Mouse (Mus musculus) CH12.LX (cell line): ENCODE measurements around the gene Tradd. TPM values are rescaled to one million over a fixed set of nuclear protein-coding genes. Genes with fewer than 3 reads are reported as not detected.

Experiments used
- DNase-seq: peaks from one replicate; pipeline ENCODE4 v3.0.0-alpha.2; 2013; ENCODE audit errors: extremely low read depth
- H3K27ac ChIP-seq: 2 replicates; pipeline ENCODE4 v1.5.1; 2012; ENCODE audit warnings: low read depth, mild to moderate bottlenecking, control low read depth, moderate library complexity; ENCODE audit not compliant: insufficient read depth
- H3K27me3 ChIP-seq: replicated peaks from 2 replicates; pipeline ENCODE3; 2012; ENCODE audit warnings: inconsistent platforms
- H3K36me3 ChIP-seq, 2 experiments: replicated peaks in 1 of 2; 2 replicates each; pipeline versions ENCODE3 to v1.6.1; 2012; ENCODE audit warnings: inconsistent platforms in 1 of 2, low read length in 1 of 2, mild to moderate bottlenecking in 1 of 2, mixed read lengths in 1 of 2, moderate library complexity in 1 of 2; ENCODE audit not compliant: control insufficient read depth in 1 of 2, insufficient read depth in 1 of 2
- H3K4me1 ChIP-seq, 2 experiments: 2 replicates each; pipeline ENCODE4 v1.6.1; 2012; ENCODE audit warnings: inconsistent platforms in 1 of 2, moderate library complexity in 1 of 2; ENCODE audit not compliant: insufficient read depth in 2 of 2, control insufficient read depth in 1 of 2
- H3K4me2 ChIP-seq: 2 replicates; pipeline ENCODE4 v1.6.1; 2012; ENCODE audit warnings: low read depth, mild to moderate bottlenecking, control low read depth; ENCODE audit not compliant: poor library complexity, insufficient read depth, severe bottlenecking
- H3K4me3 ChIP-seq, 3 experiments: fragments of 150-350 bp in 1 of 3; sonication (generic) in 1 of 3; replicated peaks in 1 of 3; 2 replicates each; pipeline versions ENCODE3 to v1.5.1; 2011 to 2012; ENCODE audit warnings: low read depth in 2 of 3, low read length in 2 of 3, mild to moderate bottlenecking in 2 of 3, moderate library complexity in 2 of 3, control low read depth in 1 of 3, improper control_type of control experiment in 1 of 3, inconsistent platforms in 1 of 3, mixed read lengths in 1 of 3; ENCODE audit not compliant: poor library complexity in 1 of 3
- H3K79me2 ChIP-seq: replicated peaks from 2 replicates; pipeline ENCODE4 v1.6.1; 2012; ENCODE audit warnings: mild to moderate bottlenecking, moderate library complexity; ENCODE audit not compliant: control insufficient read depth, poor library complexity, insufficient read depth, severe bottlenecking; ENCODE audit errors: extremely low read depth
- H3K9ac ChIP-seq: 2 replicates; pipeline ENCODE4 v1.6.1; 2012; ENCODE audit warnings: low read depth, mild to moderate bottlenecking, control low read depth, moderate library complexity; ENCODE audit not compliant: insufficient read depth
- H3K9me3 ChIP-seq: replicated peaks from 2 replicates; pipeline ENCODE3; 2012; ENCODE audit warnings: low read length, inconsistent platforms, mixed read lengths
- CHD1 ChIP-seq: IDR thresholded peaks from 2 replicates; pipeline ENCODE4 v1.6.1; 2012; ENCODE audit warnings: low read depth, low read length, improper control_type of control experiment, inconsistent platforms
- CTCF ChIP-seq, 2 experiments: IDR thresholded peaks in 1 of 2; conservative IDR thresholded peaks in 1 of 2; 2 replicates each; pipeline ENCODE4 v1.5.1; 2011 to 2012; ENCODE audit warnings: low read depth in 2 of 2, low read length in 2 of 2, improper control_type of control experiment in 1 of 2, inconsistent platforms in 1 of 2, mild to moderate bottlenecking in 1 of 2, moderate library complexity in 1 of 2
- E2F4 ChIP-seq: IDR thresholded peaks from 2 replicates; pipeline ENCODE4 v1.6.1; 2011; ENCODE audit warnings: low read depth, low read length, improper control_type of control experiment; ENCODE audit not compliant: insufficient replicate concordance
- ELF1 ChIP-seq: IDR thresholded peaks from 2 replicates; pipeline ENCODE4 v1.6.1; 2014; ENCODE audit warnings: low read depth, mild to moderate bottlenecking, inconsistent platforms, low read length, improper control_type of control experiment
- ETS1 ChIP-seq: conservative IDR thresholded peaks from 2 replicates; pipeline ENCODE4 v1.6.1; 2012; ENCODE audit warnings: low read depth, mild to moderate bottlenecking, inconsistent platforms, low read length, improper control_type of control experiment, moderate library complexity
- GABPA ChIP-seq: IDR thresholded peaks from 2 replicates; pipeline ENCODE4 v1.6.1; 2012; ENCODE audit warnings: low read depth, low read length, improper control_type of control experiment, inconsistent platforms; ENCODE audit not compliant: insufficient replicate concordance
- HCFC1 ChIP-seq: IDR thresholded peaks from 2 replicates; pipeline ENCODE4 v1.6.1; 2012; ENCODE audit warnings: low read depth, mild to moderate bottlenecking, inconsistent platforms, low read length, improper control_type of control experiment
- JUND ChIP-seq: conservative IDR thresholded peaks from 2 replicates; pipeline ENCODE4 v1.6.1; 2011; ENCODE audit warnings: low read depth, low read length, improper control_type of control experiment
- MAX ChIP-seq: IDR thresholded peaks from 2 replicates; pipeline ENCODE4 v1.6.1; 2011; ENCODE audit warnings: low read length, improper control_type of control experiment
- MEF2A ChIP-seq: IDR thresholded peaks from 2 replicates; pipeline ENCODE4 v1.6.1; 2014; ENCODE audit warnings: low read depth, mild to moderate bottlenecking, inconsistent platforms, low read length, improper control_type of control experiment, borderline replicate concordance
- MXI1 ChIP-seq: IDR thresholded peaks from 2 replicates; pipeline ENCODE4 v1.6.1; 2011; ENCODE audit warnings: mild to moderate bottlenecking, low read depth, low read length, improper control_type of control experiment
- NRF1 ChIP-seq: IDR thresholded peaks from 2 replicates; pipeline ENCODE4 v1.6.1; 2014; ENCODE audit warnings: low read depth, mild to moderate bottlenecking, inconsistent platforms, low read length, improper control_type of control experiment, moderate library complexity
- POLR2A ChIP-seq: IDR thresholded peaks from 2 replicates; pipeline ENCODE4 v1.6.1; 2011; ENCODE audit warnings: low read depth, mild to moderate bottlenecking, improper control_type of control experiment, low read length
- POLR2AphosphoS2 ChIP-seq: IDR thresholded peaks from 2 replicates; pipeline ENCODE4 v1.6.1; 2011; ENCODE audit warnings: low read depth, low read length, improper control_type of control experiment
- SIN3A ChIP-seq: IDR thresholded peaks from 2 replicates; pipeline ENCODE4 v1.6.1; 2012; ENCODE audit warnings: low read length, improper control_type of control experiment, inconsistent platforms
- SMC3 ChIP-seq: IDR thresholded peaks from 2 replicates; pipeline ENCODE4 v1.6.1; 2011; ENCODE audit warnings: low read depth, low read length, improper control_type of control experiment
- TBP ChIP-seq: conservative IDR thresholded peaks from 2 replicates; pipeline ENCODE4 v1.6.1; 2011; ENCODE audit warnings: low read depth, low read length, improper control_type of control experiment
- USF1 ChIP-seq: IDR thresholded peaks from 2 replicates; pipeline ENCODE4 v1.6.1; 2014; ENCODE audit warnings: low read depth, mild to moderate bottlenecking, inconsistent platforms, low read length, improper control_type of control experiment
- ZMIZ1 ChIP-seq: IDR thresholded peaks from 2 replicates; pipeline ENCODE4 v1.6.1; 2012; ENCODE audit warnings: low read depth, mild to moderate bottlenecking, inconsistent platforms, low read length, improper control_type of control experiment
- ZNF384 ChIP-seq: IDR thresholded peaks from 2 replicates; pipeline ENCODE4 v1.6.1; 2012; ENCODE audit warnings: low read depth, low read length, improper control_type of control experiment, inconsistent platforms
- dilution Hi-C: fragments of 300-500 bp; cut with MboI; formaldehyde crosslinking; loops from 2 replicates; pipeline ENCODE4 v1.14.3; 2020; ENCODE audit warnings: low sequenced_read_pairs; ENCODE audit not compliant: extremely low pct_unique_long_range_greater_than_20kb, extremely low pct_ligation_motif_present
- in situ Hi-C: fragments of 300-500 bp; cut with MboI; formaldehyde crosslinking; loops from 3 replicates; pipeline ENCODE4 v1.14.3; 2019; ENCODE audit warnings: low sequenced_read_pairs, low pct_ligation_motif_present, low pct_unique_long_range_greater_than_20kb, mixed read lengths
- polyA plus RNA-seq: library from polyadenylated mRNA; unstranded; fragments of >175 nt; gene quantifications from 2 replicates; pipeline ENCODE4 v1.2.1, GENCODE M21; 2012; ENCODE audit warnings: low read depth; ENCODE audit not compliant: insufficient read length
- total RNA-seq, 2 experiments: library from RNA; depleted of rRNA; stranded (reverse); fragments of 300-350 nt in 1 of 2; fragments of >200 nt in 1 of 2; gene quantifications; 2 replicates each; pipeline ENCODE4 v1.2.3; 2012 to 2014

Gene Tradd
- total and polyA plus RNA-seq, 3 experiments, result 18.6 to 30.8 (median 20.4) TPM

- no peak overlapping the region for H3K4me3 ChIP-seq
- no peak for DNase-seq
- H3K36me3 ChIP-seq, result peaks cover 13 to 71% of the 10 kb centered on the region in 2 experiments
- no peak overlapping the region for H3K9ac ChIP-seq
- no peaks in the 10 kb centered on the region for H3K9me3 ChIP-seq
- no peaks in the 10 kb centered on the region for H3K79me2 ChIP-seq
- H3K4me2 ChIP-seq, result no peak overlapping the region
- no peaks in the 10 kb centered on the region for H3K27me3 ChIP-seq
- peaks cover 2 to 6% of the 10 kb centered on the region in 2 experiments; a peak in 3 of 4 replicates for H3K4me1 ChIP-seq
- dilution Hi-C loops (no loop called here), in situ Hi-C loops (loop anchor here (10.0 kb wide), 1 partner anchor 157 kb away; no protein-coding TSS in a partner anchor)
- H3K27ac ChIP-seq, result no peak overlapping the region
- no peak for TF ChIP-seq JUND
- TF ChIP-seq NRF1, result no peak
- TF ChIP-seq SIN3A, result no peak
- no peak for TF ChIP-seq HCFC1
These were observed 17.4 kb upstream of the Tradd start for GRCm38 (mm10) chr8:105281821-105282220.

- Histone ChIP-seq H3K9me3 (no peaks in the 10 kb centered on the region), H3K9ac (no peak overlapping the region), H3K79me2 (no peaks in the 10 kb centered on the region), H3K4me1 (peaks cover 0 to 2% of the 10 kb centered on the region in 2 experiments; a peak in 1 of 4 replicates), H3K36me3 (peaks cover 13 to 67% of the 10 kb centered on the region in 2 experiments), H3K27me3 (no peaks in the 10 kb centered on the region), H3K27ac (no peak overlapping the region), H3K4me3 (no peak overlapping the region), H3K4me2 (no peak overlapping the region)
- no peak for DNase-seq
- dilution Hi-C loops, result no loop called here
- no peak for TF ChIP-seq ETS1
- no peak for TF ChIP-seq TBP
- TF ChIP-seq GABPA, result no peak
- no peak for TF ChIP-seq USF1
- no peak for TF ChIP-seq MEF2A
- no peak for TF ChIP-seq ELF1
- TF ChIP-seq E2F4, result no peak
- no peak for TF ChIP-seq JUND
- TF ChIP-seq CHD1, result no peak
- TF ChIP-seq POLR2AphosphoS2, result no peak
- TF ChIP-seq MXI1, result no peak
- no peak for TF ChIP-seq ZNF384
- TF ChIP-seq SIN3A, result no peak
- TF ChIP-seq MAX, result no peak
- TF ChIP-seq CTCF (conservative IDR thresholded peaks at IDR 0.05 in 1 of 2, IDR thresholded peaks at IDR 0.05 in 1 of 2; ENCODE audit: low read depth in 2 of 2, low read length in 2 of 2), result no peak
- TF ChIP-seq POLR2A, result no peak
- no peak for TF ChIP-seq ZMIZ1
- no peak for TF ChIP-seq SMC3
- no peak for TF ChIP-seq HCFC1
- in situ Hi-C loops, result loop anchor here (10.0 kb wide), 1 partner anchor 156 kb away; no protein-coding TSS in a partner anchor
These were observed 16.2 kb upstream of the Tradd start for GRCm38 (mm10) chr8:105280567-105280966.
